Mouse (Mus musculus) induced T-regulatory cell, adult 2 months (primary cell): ENCODE data around the gene Krt90.

Source experiments
- DNase-seq: peaks from one replicate; pipeline ENCODE4 v3.0.0-alpha.2; 2012; ENCODE audit warnings: low read depth

Gene Krt90

DNA sequence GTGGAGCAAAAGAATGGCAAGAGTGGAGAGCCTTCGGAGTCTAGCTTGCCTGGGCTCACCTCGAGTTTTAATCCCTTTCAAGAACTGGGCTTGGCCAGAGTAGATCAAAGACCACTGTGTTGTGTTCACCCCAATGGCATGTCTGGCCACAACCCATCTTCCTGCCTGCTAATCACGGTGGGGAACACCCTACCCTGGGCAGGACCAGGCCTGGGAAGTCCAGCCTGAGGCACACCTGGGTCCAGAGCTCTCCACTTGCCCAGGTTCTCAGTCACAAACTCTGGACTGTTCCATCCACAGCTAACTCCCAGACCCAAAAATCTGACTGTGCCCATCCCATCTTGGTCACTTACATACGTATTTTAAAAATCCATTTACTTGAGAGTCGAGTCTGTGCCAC is at the start of gene Krt90:
Gene Krt90 (minus strand): TSS at position 101 of the 400 bp plus-strand sequence.
- DNase-seq: no peak

DNA sequence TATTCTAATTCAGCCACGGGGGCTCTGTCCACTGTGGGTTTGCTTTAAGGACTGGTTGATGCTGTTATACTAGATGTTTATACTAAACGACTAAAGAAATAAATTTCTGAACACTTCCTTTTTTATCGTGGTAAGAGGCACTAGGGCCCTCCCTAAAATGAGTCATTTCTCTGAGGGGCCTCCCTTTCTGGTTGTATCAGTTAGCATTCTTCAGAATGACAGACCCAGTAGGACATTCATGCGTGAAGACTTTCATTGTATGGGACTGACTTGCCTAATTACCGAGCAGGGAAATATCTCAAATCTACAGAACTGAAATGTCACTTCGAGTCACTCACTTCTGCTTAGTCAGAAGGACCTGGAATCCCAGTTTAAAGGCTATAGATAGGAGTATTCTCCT is 36.4 kb upstream of the Krt90 start:
- no peak for DNase-seq

DNA sequence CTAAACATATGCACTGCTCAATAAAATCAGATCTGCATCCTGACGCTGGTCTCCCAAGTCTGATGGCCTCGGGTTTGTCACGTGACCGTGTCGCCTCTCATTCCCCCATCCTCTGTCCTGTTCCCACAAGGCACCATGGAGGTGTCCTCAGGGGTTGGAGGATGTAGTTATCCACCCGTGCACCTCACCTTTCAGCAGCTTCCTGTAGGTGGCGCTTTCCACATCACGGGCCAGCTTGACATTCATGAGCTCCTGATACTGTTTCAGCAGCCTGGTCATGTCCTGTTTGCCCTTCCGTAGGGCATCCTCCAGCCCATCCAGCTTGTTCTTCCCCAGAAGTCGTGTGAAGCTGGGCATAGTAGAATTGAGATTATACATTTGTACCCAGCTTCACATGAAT is 25.5 kb upstream of the Krt90 start:
- peak; percentile 13 for DNase-seq

- no peak for DNase-seq
These were observed 21.7 kb upstream of the Krt90 start for GRCm38 (mm10) chr15:101584456-101584855.

DNA sequence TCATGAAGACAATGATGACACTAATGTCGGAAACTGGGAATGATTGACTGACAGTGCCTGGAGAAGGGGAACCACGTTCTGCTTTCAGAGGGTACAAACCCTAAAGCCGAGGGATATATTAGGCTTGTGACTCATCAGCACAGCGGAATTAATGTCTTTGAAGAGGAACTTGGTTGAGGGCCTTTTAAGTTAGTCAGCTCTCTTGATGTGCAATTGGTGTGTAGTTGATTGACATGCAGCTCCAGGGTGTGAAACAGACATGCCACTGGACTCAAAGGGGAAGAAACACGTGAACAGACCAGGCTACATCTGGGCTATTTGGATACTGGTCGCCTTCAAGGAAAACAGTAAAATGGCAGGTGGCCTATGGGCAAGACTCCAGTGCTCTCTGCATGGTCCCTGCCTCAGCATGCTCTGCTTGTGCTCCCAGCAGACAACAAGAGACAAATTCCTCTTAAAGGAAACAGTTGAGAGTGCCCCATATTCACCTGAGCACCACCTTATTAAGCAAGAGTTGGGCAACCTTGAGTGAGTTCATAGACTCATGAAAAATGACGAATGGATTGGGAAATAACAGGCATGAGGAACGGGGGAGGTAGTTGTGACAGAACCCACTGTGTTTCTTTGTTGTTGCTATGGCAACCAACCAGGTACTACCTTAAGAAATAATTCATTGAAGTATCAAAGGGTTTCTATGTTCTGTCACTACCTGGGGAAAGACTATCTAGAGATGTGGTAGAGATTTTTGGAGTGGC is 20.6 kb upstream of the Krt90 start:
- no peak for DNase-seq

GRCm38 (mm10) chr15:101581701-101582100 is 19.0 kb upstream of the Krt90 start:
- no peak for DNase-seq

DNA sequence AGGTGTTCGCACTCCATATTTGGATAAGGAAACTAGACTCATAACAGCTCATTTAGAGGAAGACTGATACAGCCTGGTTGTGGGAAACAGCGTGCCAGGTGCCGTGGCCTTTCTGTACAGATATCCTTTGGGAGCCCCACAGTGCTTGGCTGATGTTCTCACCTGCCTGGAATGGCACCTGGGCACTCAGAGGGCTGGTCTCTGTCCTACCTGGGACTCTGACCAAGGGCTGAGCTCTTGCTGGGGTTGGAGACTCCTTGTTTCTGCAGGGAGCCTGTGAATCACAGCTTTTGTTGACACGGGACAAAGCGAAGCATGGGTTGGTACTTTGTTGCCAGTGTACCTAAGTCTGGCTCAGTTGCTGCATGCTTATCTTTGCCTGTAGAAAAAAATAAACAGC is 12.8 kb upstream of the Krt90 start:
- no peak for DNase-seq

DNA sequence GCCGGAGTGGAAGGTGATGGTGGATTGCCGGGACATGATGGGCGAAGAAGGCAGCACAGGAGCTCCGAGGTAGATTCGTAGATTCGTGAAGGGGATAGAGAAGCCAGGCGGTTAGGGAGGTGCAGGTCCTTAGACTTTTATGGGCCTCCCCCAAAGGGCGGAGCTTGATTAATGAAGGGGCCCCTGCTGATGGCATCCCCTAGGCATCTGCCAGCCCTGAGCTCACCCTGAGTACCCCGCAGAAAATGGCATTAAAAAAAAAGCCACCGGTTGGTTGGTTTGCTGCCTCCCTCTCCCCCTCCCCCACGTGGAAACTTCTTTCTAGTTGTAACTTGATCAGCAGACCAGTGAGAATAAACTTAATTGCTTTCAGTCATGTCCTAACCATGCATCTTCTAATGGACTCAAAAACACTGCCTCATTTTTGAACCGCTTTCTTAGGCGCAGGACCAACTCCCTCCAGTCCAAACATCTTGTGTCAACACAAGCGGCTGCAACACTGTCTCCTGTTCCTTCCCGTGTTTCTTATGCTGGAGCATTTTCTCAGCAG is 11.1 kb upstream of the Krt90 start, which contains the start of gene Krt75:
Gene Krt75 (minus strand): TSS at position 109 of the 550 bp plus-strand sequence.
- DNase-seq: no peak

- DNase-seq: peak; percentile 19
These were observed 5.0 kb upstream of the Krt90 start for GRCm38 (mm10) chr15:101567780-101568179.

GRCm38 (mm10) chr15:101558034-101558646 is 4.6 kb downstream of the Krt90 start:
- no peak for DNase-seq

GRCm38 (mm10) chr15:101553169-101553568 is 9.6 kb downstream of the Krt90 start:
- peak; percentile 7 for DNase-seq

DNA sequence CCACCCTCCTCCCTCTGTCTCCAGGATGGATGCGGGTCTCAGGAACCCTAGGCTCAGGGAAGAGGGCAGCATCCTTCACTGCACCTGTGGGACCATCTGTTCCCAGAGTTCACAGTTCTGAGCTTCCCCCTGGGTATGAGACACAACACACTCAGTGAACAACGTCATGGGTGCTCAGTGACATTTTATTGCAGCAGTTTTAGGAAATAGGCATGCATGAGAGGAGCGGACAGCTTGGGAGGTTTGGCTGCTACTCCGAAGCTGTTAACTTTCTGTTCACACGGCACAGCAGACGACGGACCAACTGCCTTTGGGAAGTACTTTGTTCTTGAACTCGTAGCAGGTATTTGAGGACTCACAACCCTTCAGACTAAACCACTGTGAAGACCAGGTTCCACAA is 10.6 kb downstream of the Krt90 start:
- no peak for DNase-seq

GRCm38 (mm10) chr15:101550567-101550966 is 12.2 kb downstream of the Krt90 start, which contains the start of gene Krt82:
Krt82 (minus strand) TSS chr15:101550667.
- DNase-seq: no peak

DNA sequence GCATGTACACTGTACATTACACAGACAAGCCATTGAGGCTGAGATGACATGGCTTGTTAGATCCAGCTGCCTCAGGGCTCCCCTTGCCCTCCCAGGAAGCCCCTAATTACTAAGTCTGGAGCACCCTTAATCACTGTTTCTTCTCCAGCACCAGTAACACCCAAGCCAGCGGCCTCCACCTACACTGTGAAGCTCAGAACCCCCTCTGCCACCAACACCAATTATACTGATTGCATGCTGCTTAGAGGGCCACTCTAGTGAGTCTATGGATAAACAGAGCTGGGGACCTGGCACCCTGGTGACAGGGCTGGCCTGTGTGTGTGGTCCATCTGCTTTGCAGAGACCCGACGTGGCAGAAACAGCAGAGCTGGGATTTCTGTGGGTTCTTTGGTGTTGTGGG is 18.3 kb downstream of the Krt90 start:
- DNase-seq: no peak

DNA sequence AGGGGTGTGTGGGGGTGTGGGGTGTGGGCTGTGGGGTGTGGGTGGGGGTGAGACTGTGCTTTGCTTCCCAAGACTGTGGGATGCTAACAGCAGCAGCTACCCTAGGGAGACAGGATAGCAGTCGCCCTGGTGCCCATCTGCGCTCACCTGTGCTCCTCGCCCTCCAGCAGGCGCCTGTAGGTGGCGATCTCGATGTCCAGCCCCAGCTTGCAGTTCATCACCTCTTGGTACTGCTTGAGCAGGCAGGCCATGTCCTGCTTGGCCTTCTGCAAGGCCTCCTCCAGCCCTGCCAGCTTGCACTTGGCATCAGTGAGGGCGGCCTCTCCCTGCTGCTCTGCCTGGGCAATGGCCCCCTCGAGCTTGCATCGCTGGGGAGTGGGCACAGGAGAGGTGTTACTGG is 20.2 kb downstream of the Krt90 start:
- no peak for DNase-seq

GRCm38 (mm10) chr15:101538580-101538900 is 24.2 kb downstream of the Krt90 start:
- no peak for DNase-seq

DNA sequence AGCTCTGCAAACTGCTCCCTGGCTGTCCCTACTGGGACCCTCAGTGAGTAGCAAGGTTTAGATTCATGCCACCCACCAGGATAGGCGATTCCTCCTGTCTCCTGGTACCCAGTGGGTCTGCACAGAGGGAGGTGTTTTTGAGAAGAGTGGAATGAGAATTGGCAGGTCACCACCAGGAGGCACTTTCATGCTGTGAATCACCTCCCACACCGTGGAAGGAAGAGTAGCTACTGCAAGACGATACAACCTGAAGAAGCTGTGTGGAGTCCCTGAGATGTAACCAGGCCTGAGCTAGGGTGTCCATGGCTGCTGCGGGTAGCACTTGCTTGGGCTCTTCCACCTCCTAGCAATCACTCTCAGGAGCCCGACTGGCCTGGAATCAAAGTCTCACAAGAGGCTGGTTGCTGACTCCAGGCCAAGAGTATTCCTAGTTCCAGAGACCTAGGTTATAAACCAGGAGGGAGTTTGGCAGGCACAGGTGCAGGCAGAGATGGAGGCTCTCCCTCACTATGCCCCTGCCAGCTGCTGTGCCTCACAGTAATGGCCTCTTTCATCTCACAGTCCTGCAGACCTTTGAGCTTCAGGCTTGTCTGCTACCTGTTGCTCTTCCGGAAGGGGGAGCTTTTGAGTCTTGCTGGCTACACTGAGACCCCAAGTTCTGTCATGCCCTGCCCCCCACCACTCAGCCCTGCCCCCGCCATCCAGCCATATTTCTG is 24.7 kb downstream of the Krt90 start:
- peak; percentile 3 for DNase-seq

- DNase-seq: no peak
These were observed 26.5 kb downstream of the Krt90 start for GRCm38 (mm10) chr15:101536054-101536850.

DNA sequence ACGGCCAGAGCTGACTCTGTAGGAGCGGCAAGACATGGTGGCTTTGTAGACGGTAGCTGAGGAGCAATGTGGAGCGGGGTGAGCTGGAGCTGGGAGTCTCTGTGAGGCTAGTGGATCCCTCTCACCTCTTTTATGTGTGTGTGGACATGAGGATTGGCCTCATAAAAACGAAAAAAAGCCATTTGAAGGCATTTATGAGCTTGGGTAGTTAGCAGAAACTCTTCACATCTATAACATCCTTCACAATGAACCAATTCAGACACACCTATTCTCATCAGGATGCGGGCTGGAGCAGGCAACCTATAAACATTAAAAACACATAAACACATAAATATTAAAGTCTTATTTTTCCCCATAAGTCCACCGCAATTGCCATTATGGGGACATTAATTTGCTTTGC is 30.0 kb downstream of the Krt90 start, which contains the start of gene Krt84:
Gene Krt84 (minus strand): TSS at position 101 of the 400 bp plus-strand sequence.
- no peak for DNase-seq

- DNase-seq: no peak
These were observed 40.1 kb downstream of the Krt90 start for GRCm38 (mm10) chr15:101522556-101523232.

DNA sequence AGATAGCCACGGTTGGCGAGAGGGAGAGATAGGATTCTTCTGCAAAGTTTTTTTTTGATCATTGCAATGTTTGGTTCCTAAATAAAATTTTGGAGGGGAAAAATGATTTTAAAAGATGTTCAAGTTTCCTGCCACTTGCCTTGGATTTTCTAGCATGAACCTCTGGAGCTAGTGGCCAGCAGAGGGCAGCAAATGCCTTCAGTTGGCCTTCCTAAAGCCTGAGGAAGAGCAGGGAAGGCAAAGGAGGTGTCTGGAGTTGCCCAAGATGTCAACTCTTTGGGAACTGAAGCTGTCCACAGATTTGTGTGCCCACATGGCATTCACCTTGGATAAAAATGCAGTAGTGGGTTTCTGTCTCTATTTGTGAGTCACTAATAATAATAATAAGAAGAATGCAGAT is 43.0 kb downstream of the Krt90 start:
- DNase-seq: peak; percentile 60
